Mouse (Mus musculus) monocyte, adult 5-6 weeks (primary cell): ENCODE data around the gene Resf1. TPM values are rescaled to one million over a fixed set of nuclear protein-coding genes. Genes with fewer than 3 reads are reported as not detected.
"Not testable (repeated sequence)": the region's sequence is repeated elsewhere in the genome, so short reads cannot be mapped to it uniquely, and the experiment has no call there.

Experiments
- ATAC-seq: fragments of 153-309, 156-312 bp; replicated peaks from 2 replicates; pipeline ENCODE4 v1.8.0; 2017; ENCODE audit warnings: mild to moderate bottlenecking; ENCODE audit not compliant: low TSS enrichment, insufficient number of reproducible peaks, severe bottlenecking, poor library complexity, low FRiP score
- total RNA-seq: library from RNA; stranded (forward); fragments of 200-1000, 200-491, 200-594 nt; gene quantifications from 3 replicates; pipeline ENCODE4 v1.2.3, GENCODE M21; 2017

Gene Resf1
- total RNA-seq, 1 experiment from 2014 or later: 136 TPM

DNA sequence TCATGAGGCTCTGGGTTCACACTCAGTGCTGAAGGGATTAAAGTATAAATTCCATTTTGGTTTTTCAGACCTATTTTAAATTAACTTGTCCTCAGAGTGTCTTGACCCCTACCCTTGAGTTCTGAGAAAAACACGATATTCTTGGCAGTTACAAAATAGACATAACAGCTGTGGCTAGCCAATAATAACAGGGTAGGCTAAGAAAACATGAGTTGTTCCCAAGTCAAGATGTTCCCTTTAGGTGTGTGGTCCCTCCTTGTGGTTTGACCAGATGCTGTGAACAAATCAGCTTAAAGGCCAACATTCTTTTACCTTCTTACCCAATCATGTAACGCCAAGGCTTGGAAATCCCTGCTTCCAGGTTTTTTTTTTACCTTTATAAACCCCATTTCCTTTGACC lies 23.8 kb downstream of the Resf1 start:
- no peak for ATAC-seq

DNA sequence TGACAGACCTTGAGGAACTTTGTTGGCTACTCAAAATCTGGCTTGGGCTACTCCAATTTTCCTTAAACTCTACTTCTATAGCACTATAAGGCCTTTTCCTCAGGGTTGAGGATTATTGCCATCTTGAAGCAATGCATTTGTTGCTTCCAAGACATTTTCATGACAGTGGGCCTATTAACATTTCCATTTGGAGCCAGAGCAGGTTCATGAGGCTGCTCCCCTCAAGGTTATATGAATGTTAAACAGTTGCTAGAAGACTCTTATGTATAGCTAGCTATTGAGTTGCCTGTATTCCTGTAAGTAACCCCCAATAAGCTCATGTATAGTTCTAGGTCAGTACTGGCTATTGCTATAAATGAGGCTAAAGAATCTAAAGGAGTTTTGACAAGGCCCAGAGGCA lies 28.8 kb downstream of the Resf1 start:
- no peak for ATAC-seq

DNA sequence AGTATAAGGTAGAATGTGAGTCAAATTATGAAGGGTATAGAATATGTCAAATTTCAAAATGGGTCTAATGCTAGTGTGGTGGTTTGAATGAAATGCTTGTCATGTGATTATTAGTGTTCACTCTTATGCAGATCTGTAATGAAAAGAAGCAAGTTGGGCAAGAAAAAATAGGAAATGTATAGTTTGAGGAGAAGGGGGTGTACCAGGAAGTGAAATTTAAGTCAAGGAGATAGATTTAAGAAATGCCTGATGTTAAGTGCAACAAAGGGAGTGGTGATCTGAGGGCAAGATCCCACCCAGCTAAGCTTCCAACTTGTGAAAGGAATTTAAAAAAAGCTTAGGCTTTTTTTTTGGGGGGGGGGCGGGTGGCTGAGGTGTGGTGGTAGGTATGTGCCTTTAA lies 29.4 kb downstream of the Resf1 start:
- ATAC-seq: no peak

DNA sequence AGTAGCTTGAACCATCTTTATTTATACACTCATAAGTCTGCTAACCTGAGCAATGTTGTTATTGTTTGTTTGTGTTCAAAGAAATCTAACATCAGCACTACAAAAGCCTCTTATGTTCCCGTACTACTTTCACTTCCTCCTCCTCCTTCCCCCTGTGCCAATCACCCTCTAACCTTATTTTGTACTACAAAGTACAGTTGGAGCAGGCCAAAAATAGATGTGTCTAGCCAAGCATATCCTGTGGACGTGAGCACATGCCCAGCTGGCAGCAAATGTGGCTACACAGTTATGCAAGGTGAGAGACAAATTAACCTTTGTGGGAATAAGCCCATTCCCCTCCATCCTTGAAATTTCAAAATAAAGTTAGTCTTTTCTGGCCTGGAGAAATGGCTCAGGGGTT lies 34.6 kb downstream of the Resf1 start:
- ATAC-seq: peak; percentile 97

DNA sequence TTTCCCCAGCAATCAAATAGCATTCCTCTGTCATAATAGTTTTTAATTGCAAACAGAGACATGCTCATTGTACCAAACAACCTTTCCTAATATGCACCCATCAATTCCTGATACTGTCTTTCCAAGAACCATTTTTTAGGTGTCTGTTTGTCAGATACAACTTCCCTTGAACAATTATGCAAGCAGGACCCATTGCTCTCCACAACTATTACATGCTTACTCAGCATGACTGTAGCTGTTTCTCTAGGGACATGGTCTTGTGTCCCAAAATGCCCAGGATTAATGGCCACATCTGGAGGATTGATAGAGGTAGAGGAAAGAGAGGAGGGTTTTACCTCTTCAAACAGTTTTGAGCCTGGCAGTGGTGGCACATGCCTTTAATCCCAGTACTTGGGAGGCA lies 35.2 kb downstream of the Resf1 start:
- ATAC-seq: no peak

DNA sequence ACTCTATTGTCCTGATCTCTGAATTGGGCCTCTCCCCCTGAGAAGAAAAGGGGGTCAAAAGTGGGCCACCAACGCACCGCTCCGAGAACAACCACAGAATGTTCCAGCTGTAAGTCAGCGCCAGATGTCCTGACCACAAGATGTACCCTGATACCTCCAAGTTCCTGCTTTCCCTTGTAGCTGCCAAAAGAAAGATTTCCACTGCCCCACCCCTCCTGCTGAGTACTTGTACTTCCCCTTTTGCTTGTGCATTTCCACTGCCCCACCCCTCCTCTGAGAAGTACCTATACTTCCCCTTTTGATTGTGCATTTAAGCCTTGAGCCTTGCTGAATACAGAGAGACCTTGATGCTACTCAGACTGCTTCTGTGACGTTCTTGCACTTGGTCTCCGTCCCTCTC lies 39.0 kb downstream of the Resf1 start:
- ATAC-seq: not testable (repeated sequence)

DNA sequence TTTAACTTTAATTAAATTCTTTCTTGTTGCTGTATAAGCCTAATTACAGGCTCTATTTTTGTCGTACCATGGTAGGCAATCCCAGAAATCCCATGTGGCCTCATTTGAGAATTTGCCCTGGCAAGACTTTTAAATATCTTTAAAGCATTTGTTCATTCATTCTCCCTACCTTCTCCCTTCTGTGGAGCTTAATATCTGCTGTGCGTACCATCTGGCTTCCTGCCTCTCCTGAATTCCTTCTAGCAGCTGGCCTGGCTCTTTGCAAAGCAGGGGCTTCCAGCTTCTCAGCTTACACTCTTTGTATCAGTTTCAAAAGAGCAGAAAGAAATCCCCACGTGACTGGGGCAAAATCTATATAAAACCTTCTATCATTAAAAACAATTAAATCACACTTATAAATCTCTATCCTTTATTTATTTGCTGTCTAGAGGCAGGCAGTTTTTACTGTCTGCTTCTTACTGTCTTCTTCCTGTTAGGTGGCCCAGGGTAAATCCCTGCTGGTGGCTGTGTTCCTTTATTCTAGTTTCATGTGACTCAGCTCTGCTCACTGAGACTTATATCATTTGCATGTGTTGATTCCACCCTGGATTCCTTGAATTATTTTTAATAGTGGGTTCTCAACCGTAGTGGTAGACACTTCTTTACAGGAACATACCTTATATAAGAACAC lies 45.7 kb downstream of the Resf1 start:
- no peak for ATAC-seq

DNA sequence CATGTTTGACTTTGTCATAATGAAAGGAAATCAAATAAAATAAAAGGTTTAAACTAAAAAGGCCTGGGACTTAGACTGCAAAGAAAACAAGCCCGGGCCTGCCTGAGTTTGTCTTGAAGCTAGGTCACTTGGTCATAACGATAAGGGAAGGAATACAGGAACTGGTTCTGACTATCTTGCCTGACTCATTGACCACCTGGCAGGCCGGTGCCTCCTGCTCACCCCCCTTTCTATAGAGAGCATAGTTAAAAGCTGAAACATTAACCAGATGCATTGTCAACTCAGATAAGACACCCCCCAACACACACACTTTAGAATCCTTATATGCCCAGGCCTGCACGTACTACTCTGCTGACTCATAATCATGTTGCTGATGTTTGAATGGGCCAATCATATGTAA lies 46.6 kb downstream of the Resf1 start:
- ATAC-seq: not testable (repeated sequence)

DNA sequence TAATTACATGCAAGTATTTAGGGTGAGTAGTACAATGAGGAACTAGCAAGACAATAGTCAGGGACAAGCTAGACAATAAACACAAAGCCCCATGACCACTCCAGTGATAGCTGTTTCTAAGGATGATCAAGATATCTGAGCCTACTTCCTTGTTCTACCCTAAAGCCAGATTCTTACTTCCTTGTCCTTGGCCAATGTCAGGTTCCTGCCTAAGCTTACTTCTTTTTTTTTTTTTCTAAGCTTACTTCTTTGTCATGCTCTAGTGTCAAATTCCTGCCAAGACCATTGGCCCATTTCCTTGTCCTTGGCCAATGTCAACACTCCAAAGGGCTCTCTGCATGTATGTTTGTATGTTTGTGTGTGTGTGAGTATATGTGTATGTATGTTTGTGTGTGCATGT lies 47.9 kb downstream of the Resf1 start:
- 0 out of 2 replicates have a peak, but pooled peaks have one; percentile 22 for ATAC-seq

DNA sequence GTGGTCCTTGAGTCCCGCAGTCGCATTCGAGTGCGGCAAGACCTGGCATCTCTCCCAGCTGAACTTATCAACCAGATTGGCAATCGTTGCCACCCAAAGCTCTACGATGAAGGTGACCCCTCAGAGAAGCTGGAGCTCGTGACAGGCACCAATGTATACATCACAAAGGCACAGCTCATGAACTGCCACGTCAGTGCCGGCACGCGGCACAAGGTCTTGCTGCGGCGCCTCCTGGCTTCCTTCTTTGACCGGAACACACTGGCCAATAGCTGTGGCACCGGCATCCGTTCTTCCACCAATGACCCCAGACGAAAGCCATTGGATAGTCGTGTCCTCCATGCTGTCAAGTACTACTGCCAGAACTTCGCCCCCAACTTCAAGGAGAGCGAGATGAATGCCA lies 53.3 kb downstream of the Resf1 start:
- not testable (repeated sequence) for ATAC-seq

DNA sequence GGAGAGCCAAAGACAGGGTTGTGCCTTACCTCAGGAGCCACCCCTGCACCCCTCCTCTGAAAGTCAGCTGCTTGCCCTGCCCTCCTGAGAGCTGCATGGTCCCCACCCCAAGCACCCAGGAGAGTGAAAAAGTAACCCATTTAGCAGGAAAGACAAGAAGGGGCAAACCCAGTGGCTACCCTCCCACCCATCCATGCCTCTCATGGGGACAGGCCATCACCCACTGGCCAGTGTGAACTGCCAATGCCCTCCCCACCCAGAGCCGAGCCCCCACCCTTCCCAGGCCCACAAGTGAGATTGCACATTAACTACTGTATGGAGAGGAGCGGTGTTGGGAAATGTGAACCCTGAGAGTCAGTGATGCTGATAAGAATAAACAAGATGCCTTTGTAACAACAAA lies 56.8 kb downstream of the Resf1 start:
- ATAC-seq: not testable (repeated sequence)

DNA sequence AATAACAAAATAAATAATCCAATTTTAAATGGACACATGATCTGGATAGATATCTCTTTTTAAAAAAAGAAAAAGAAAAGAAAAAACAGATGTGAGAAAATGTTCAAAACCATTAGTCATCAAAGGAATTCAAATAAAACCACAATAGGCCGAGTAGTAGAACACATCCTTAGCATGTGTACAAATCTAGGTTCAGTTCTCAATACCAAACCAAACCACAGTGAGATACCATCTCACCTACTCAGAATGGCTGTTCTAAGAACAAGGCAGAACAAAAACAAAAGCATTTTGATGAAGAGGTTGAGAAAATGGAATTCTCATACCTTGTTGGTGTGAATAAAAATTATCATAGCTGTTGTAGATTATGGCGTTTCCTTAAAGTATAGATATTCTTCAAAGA lies 57.2 kb downstream of the Resf1 start:
- ATAC-seq: no peak

DNA sequence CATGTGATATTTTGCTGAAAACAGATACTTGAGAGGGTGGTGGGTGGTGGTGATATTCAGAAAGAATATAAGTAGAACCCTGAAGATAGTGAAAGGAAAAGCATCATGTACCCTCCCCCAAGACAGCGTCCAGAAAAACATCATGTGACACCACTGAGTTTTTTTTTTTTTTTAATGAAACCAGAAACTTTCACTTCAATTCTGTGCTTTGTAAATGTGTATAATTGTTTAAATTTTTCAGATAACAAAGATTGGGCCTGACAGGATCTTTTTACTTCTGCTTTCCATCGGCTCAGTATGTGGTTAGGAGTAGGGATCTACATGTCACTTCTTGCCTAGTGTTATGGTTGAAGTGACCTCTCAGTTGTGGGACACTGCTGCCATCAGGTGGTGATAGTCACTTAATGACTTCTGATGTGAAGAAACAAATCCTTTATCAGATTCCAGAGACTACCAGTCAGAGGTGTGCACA lies 65.8 kb downstream of the Resf1 start:
- peak; percentile 100 for ATAC-seq

DNA sequence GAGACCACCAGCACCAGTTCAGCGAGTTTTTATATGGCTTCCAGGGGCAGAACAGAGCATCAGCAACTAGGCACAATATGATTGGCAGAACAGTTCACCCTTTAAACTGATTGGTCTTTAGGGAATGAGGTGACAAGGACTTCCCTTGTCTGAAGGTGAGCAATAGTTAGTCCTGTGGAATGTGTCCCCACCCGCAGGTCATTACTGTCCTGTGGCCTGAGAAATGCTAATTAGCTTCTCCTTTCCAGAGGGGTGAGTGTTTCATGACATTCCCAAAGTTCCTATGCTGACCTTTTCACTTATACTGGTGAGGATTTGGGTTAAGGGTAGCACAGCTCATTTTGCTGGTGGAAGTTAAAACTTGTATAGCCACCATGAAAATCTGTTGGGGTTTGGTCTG lies 74.3 kb downstream of the Resf1 start:
- ATAC-seq: no peak

Other genes starting within 250 kb of the Resf1 start
- 4.7 to 7.3 TPM (median 4.8 TPM) in 3 replicates for gene Dennd5b, start 207.7 kb upstream of the Resf1 start, total RNA-seq
- gene Gm10203, start 179.2 kb upstream of the Resf1 start, total RNA-seq: not detected in 3 replicates
- gene Etfbkmt, start 169.6 kb upstream of the Resf1 start, total RNA-seq: 10.0 to 19.5 TPM (median 13.3 TPM) in 3 replicates
- gene Amn1, start 120.7 kb upstream of the Resf1 start, total RNA-seq: 21.7 to 34.0 TPM (median 25.1 TPM) in 3 replicates
- 9.0 to 10.7 TPM (median 9.2 TPM) in 3 replicates for gene Bicd1, start 99.5 kb downstream of the Resf1 start, total RNA-seq